Mouse (Mus musculus) ES-E14 (cell line): ENCODE measurements around the gene Usf3. TPM values are rescaled to one million over a fixed set of nuclear protein-coding genes. Genes with fewer than 3 reads are reported as not detected.

Experiments used
- DNase-seq: peaks from one replicate; pipeline ENCODE4 v3.0.0-alpha.2; 2013; ENCODE audit warnings: low read depth, low spot score
- H3K27ac ChIP-seq: 2 replicates; pipeline ENCODE4 v1.5.1; 2012; ENCODE audit warnings: low read depth, mild to moderate bottlenecking, low read length, moderate library complexity, mixed read lengths; ENCODE audit not compliant: poor library complexity, insufficient read depth, severe bottlenecking
- H3K36me3 ChIP-seq: 2 replicates; pipeline ENCODE4 v1.6.1; 2012; ENCODE audit warnings: mild to moderate bottlenecking, low read length, moderate library complexity, mixed read lengths; ENCODE audit not compliant: control insufficient read depth, poor library complexity, insufficient read depth, severe bottlenecking
- H3K4me1 ChIP-seq, 2 experiments: fragments of 150-350 bp in 1 of 2; sonication (generic) in 1 of 2; 2 replicates each; pipeline ENCODE4 v1.6.1; 2012; ENCODE audit warnings: low read length in 2 of 2, mild to moderate bottlenecking in 1 of 2, mixed read lengths in 1 of 2; ENCODE audit not compliant: control insufficient read depth in 2 of 2, insufficient read depth in 2 of 2, poor library complexity in 1 of 2
- H3K4me3 ChIP-seq, 2 experiments: fragments of 150-350 bp in 1 of 2; sonication (generic) in 1 of 2; 2 replicates each; pipeline ENCODE4 v1.5.1; 2012; ENCODE audit warnings: low read length in 2 of 2, low read depth in 1 of 2, mild to moderate bottlenecking in 1 of 2, mixed read lengths in 1 of 2; ENCODE audit not compliant: insufficient read depth in 1 of 2, poor library complexity in 1 of 2, severe bottlenecking in 1 of 2
- H3K9ac ChIP-seq: 2 replicates; pipeline ENCODE4 v1.6.1; 2012; ENCODE audit warnings: low read depth, mild to moderate bottlenecking, low read length, mixed read lengths; ENCODE audit not compliant: poor library complexity, insufficient read depth, severe bottlenecking
- H3K9me3 ChIP-seq: fragments of 150-350 bp; sonication (generic); 2 replicates; pipeline ENCODE4 v1.6.1; 2012; ENCODE audit warnings: low read depth, mild to moderate bottlenecking, low read length; ENCODE audit not compliant: control insufficient read depth, insufficient read depth
- CHD2 ChIP-seq: IDR thresholded peaks from 2 replicates; pipeline ENCODE4 v1.6.1; 2014; ENCODE audit warnings: mild to moderate bottlenecking, low read depth, low read length, inconsistent platforms
- HCFC1 ChIP-seq: IDR thresholded peaks from 2 replicates; pipeline ENCODE4 v1.6.1; 2012; ENCODE audit warnings: low read length, inconsistent platforms, borderline replicate concordance; ENCODE audit not compliant: insufficient read depth
- MAFK ChIP-seq: IDR thresholded peaks from 2 replicates; pipeline ENCODE4 v1.6.1; 2014; ENCODE audit warnings: mild to moderate bottlenecking, low read depth, low read length, inconsistent platforms; ENCODE audit not compliant: insufficient read depth
- ZC3H11A ChIP-seq: IDR thresholded peaks from 2 replicates; pipeline ENCODE4 v1.6.1; 2012; ENCODE audit warnings: low read depth, mild to moderate bottlenecking, inconsistent platforms, low read length, borderline replicate concordance
- ZNF384 ChIP-seq: IDR thresholded peaks from 2 replicates; pipeline ENCODE4 v1.6.1; 2012; ENCODE audit warnings: low read depth, low read length, inconsistent platforms
- in situ Hi-C, 2 experiments: fragments of 600-800 bp; cut with MboI; formaldehyde crosslinking; loops; one replicate each; pipeline ENCODE4 v1.15.1; 2025; ENCODE audit warnings: low sequenced_read_pairs in 2 of 2, inconsistent platforms in 1 of 2; ENCODE audit not compliant: unreplicated experiment in 2 of 2
- total RNA-seq: library from RNA; depleted of rRNA; stranded (reverse); fragments of 300-350 nt; gene quantifications from 2 replicates; pipeline ENCODE4 v1.2.3, GENCODE M21; 2012

Usf3 gene
- total RNA-seq, 1 experiment = 7.1 TPM

GRCm38 (mm10) chr16:44141483-44141882 lies 31.6 kb upstream of the Usf3 start:
- H3K4me1 ChIP-seq = peaks cover 2 to 3% of the 10 kb centered on the region in 2 experiments; a peak in 1 of 4 replicates
- no peak overlapping the region for H3K9ac ChIP-seq
- TF ChIP-seq ZC3H11A (no peak), MAFK (no peak), CHD2 (no peak), HCFC1 (no peak), ZNF384 (no peak)
- in situ Hi-C loops = no loop called here
- peak overlapping the region; percentile 27 to 82; a peak in 3 of 4 replicates for H3K4me3 ChIP-seq
- no peak overlapping the region for H3K27ac ChIP-seq
- H3K9me3 ChIP-seq = no peaks in the 10 kb centered on the region
- H3K36me3 ChIP-seq = no peaks in the 10 kb centered on the region
- no peak for DNase-seq

GRCm38 (mm10) chr16:44149002-44149767 lies 23.9 kb upstream of the Usf3 start:
- 0 out of 4 replicates have a peak, but pooled peaks cover 0 to 2% of the 10 kb centered on the region in 2 experiments for H3K4me1 ChIP-seq
- DNase-seq = no peak
- H3K9ac ChIP-seq = no peak overlapping the region
- in situ Hi-C loops = no loop called here
- TF ChIP-seq ZC3H11A (no peak), ZNF384 (no peak), MAFK (no peak), HCFC1 (no peak), CHD2 (no peak)
- H3K36me3 ChIP-seq = no peaks in the 10 kb centered on the region
- H3K27ac ChIP-seq = no peak overlapping the region
- no peak overlapping the region for H3K4me3 ChIP-seq
- H3K9me3 ChIP-seq = no peaks in the 10 kb centered on the region

- no peak for DNase-seq
- in situ Hi-C loops = no loop called here
- TF ChIP-seq CHD2 = no peak
- TF ChIP-seq ZNF384 = no peak
- TF ChIP-seq HCFC1 = no peak
- no peak for TF ChIP-seq MAFK
- TF ChIP-seq ZC3H11A = no peak
- Histone ChIP-seq H3K4me1 (0 out of 4 replicates have a peak, but pooled peaks cover 0 to 2% of the 10 kb centered on the region in 2 experiments), H3K9me3 (no peaks in the 10 kb centered on the region), H3K9ac (no peak overlapping the region), H3K27ac (no peak overlapping the region), H3K4me3 (no peak overlapping the region), H3K36me3 (peaks cover 2% of the 10 kb centered on the region; the same call in 1 of the 2 replicates)
Measured at GRCm38 (mm10) chr16:44154497-44155057, 18.5 kb upstream of the Usf3 start.

- peaks cover 2% of the 10 kb centered on the region; the same call in 1 of the 2 replicates for H3K36me3 ChIP-seq
- H3K9me3 ChIP-seq = no peaks in the 10 kb centered on the region
- no peak overlapping the region for H3K27ac ChIP-seq
- TF ChIP-seq HCFC1 = no peak
- no peak for TF ChIP-seq CHD2
- no peak for TF ChIP-seq ZNF384
- no peak for TF ChIP-seq MAFK
- TF ChIP-seq ZC3H11A = no peak
- no peaks in the 10 kb centered on the region for H3K4me1 ChIP-seq
- in situ Hi-C loops = no loop called here
- no peak overlapping the region for H3K4me3 ChIP-seq
- DNase-seq = no peak
- no peak overlapping the region for H3K9ac ChIP-seq
Measured at GRCm38 (mm10) chr16:44159325-44159724, 13.7 kb upstream of the Usf3 start.
